Comparison of ENCODE assay signal across 25 mouse cellular contexts in the genomic region with DNA sequence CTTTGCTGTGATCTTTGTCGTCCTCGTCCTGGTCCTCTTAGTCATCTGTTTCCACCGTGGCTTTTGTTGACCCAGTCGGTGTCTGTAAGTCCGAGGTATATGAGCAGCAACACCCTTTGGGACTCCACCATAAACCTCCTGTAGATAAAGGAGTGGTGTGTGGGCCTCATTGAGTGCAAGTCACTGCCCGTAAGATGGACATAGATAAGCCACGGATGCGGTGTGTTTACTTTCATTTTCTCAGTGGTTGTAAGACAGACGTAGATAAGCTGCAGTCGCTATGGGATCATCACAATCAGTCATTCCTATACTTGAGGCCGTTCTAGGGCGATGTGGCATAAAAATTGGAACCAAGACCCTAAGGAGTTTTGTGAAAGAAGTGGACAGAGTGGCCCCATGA.
DNase-seq lines count a peak whose midpoint lies in the region; ATAC-seq and TF ChIP-seq lines count a peak whose summit lies in the region.
"Had no signal": no experiment of that assay in that cellular context is flagged by ENCODE, and none has a peak within 500 bp of the region (broad histone marks: within the 10 kb centered on the region; RNA-seq: fewer than 3 reads in every experiment).

No protein-coding gene starts in this region.

- no peaks in the 10 kb centered on the region for H3K36me3 ChIP-seq in G1E (replicated peaks)
- no peaks in the 10 kb centered on the region for H3K36me3 ChIP-seq in MEL (ENCODE audit: control insufficient read depth in 1 of 2, insufficient read depth in 2 of 2, low read length in 2 of 2)
- no peaks in the 10 kb centered on the region for H3K36me3 ChIP-seq in midbrain, embryonic 14.5 days (ENCODE audit: control insufficient read depth, insufficient read depth, low read length)
- H3K36me3 ChIP-seq in forebrain, embryonic 10.5 days (replicated peaks): no peaks in the 10 kb centered on the region

- H3K79me2 ChIP-seq in MEL (ENCODE audit: control insufficient read depth, insufficient read depth, low read length, poor library complexity): no peaks in the 10 kb centered on the region

- no peaks in the 10 kb centered on the region for H3K9me3 ChIP-seq in G1E (replicated peaks)
- H3K9me3 ChIP-seq in MEL (replicated peaks; ENCODE audit: insufficient read depth, low read length): no peaks in the 10 kb centered on the region
- no peaks in the 10 kb centered on the region; the same call in 1 of the 2 replicates for H3K9me3 ChIP-seq in midbrain, embryonic 14.5 days (ENCODE audit: control insufficient read depth, low read length)
- H3K9me3 ChIP-seq in forebrain, embryonic 10.5 days: peaks cover 51% of the 10 kb centered on the region

- TF ChIP-seq EP300 in MEL (IDR thresholded peaks at IDR 0.05; ENCODE audit: low read depth in 1 of 2, low read length in 2 of 2): no peak

- TF ChIP-seq CTCF in G1E (IDR thresholded peaks at IDR 0.05; ENCODE audit: low read depth, low read length) (no peak), MEL (IDR thresholded peaks at IDR 0.05 in 2 of 3, conservative IDR thresholded peaks at IDR 0.05 in 1 of 3; ENCODE audit: control insufficient read depth in 1 of 3, insufficient read depth in 1 of 3, low read depth in 2 of 3, low read length in 3 of 3, poor library complexity in 1 of 3, severe bottlenecking in 1 of 3) (no peak)

- H3K4me2 ChIP-seq in midbrain, embryonic 14.5 days (ENCODE audit: low read length): no peak overlapping the region

- peak; percentile 61 for DNase-seq in heart, adult 11 months
- DNase-seq in heart, postnatal 10 days: no peak
- DNase-seq in 416B (ENCODE audit: low read depth) (peak; percentile 37), G1E (ENCODE audit: low spot score) (no peak), MEL (ENCODE audit: low read depth, low spot score) (peak; percentile 16)
- no peak for DNase-seq in c-Kit-positive CD71-positive TER-119-positive erythroid progenitor cells, embryonic 14.5 days (ENCODE audit: low spot score)
- no peak for DNase-seq in midbrain, embryonic 14.5 days
- no peak for DNase-seq in forebrain, embryonic 10.5 days (ENCODE audit: extremely low spot score, low spot score)
- DNase-seq: adrenal gland, adult 2 months; adrenal gland, adult 8-10 months; adrenal gland, postnatal 10 days; adrenal gland, postnatal 14 days; adrenal gland, postnatal 25 days; adrenal gland, postnatal 36 days; B cell, adult 2 months; cerebellum, adult 11 months; cerebellum, adult 11-12 months; cerebellum, adult 18-20 months; cerebellum, adult 2 months; cerebellum, adult 8-10 months; cerebellum, adult 9-10 months had no signal

- no peak for TF ChIP-seq RAD21 in MEL (IDR thresholded peaks at IDR 0.05; ENCODE audit: low read depth, low read length)

- TF ChIP-seq POLR2A in MEL (IDR thresholded peaks at IDR 0.05; ENCODE audit: control insufficient read depth in 1 of 2, insufficient read depth in 1 of 2, low read depth in 1 of 2, low read length in 2 of 2, poor library complexity in 1 of 2): no peak

- WGBS in midbrain, embryonic 14.5 days: 95% methylated on average over 12 of the region's 12 CpGs
- WGBS in forebrain, embryonic 10.5 days: 94% methylated on average over 12 of the region's 12 CpGs

- H3K4me3 ChIP-seq in G1E (ENCODE audit: low read depth, low read length): peak overlapping the region; percentile 9; the same call in 1 of the 2 replicates
- no peak overlapping the region for H3K4me3 ChIP-seq in MEL (ENCODE audit: control insufficient read depth in 1 of 2, insufficient read depth in 1 of 2, low read depth in 2 of 2, low read length in 2 of 2)
- H3K4me3 ChIP-seq in midbrain, embryonic 14.5 days (replicated peaks; ENCODE audit: low read depth, low read length): no peak overlapping the region
- no peak overlapping the region for H3K4me3 ChIP-seq in forebrain, embryonic 10.5 days

- intact Hi-C loops in heart, postnatal 10 days (cut with DNase I): no loop called here

- H3K9ac ChIP-seq in MEL (ENCODE audit: control insufficient read depth, low read depth, low read length, poor library complexity, severe bottlenecking): no peak overlapping the region
- no peak overlapping the region for H3K9ac ChIP-seq in midbrain, embryonic 14.5 days (replicated peaks; ENCODE audit: low read length)

- no peak overlapping the region for H3K27ac ChIP-seq in MEL (ENCODE audit: control insufficient read depth, low read depth, low read length)
- H3K27ac ChIP-seq in midbrain, embryonic 14.5 days (replicated peaks; ENCODE audit: low read depth, low read length): no peak overlapping the region
- no peak overlapping the region for H3K27ac ChIP-seq in forebrain, embryonic 10.5 days

- H3K4me1 ChIP-seq in G1E (ENCODE audit: insufficient read depth, low read depth, low read length) (peaks cover 8% of the 10 kb centered on the region; the same call in 1 of the 2 replicates), MEL (ENCODE audit: control insufficient read depth in 1 of 2, insufficient read depth in 2 of 2, low read length in 2 of 2) (no peaks in the 10 kb centered on the region)
- H3K4me1 ChIP-seq in midbrain, embryonic 14.5 days (ENCODE audit: control insufficient read depth, insufficient read depth, low read length): no peaks in the 10 kb centered on the region
- H3K4me1 ChIP-seq in forebrain, embryonic 10.5 days: no peaks in the 10 kb centered on the region

- peak; percentile 60 for ATAC-seq in G1E (ENCODE audit: extremely low read depth, insufficient number of reproducible peaks, low FRiP score, poor library complexity, severe bottlenecking)
- ATAC-seq in midbrain, embryonic 14.5 days (ENCODE audit: low FRiP score, low TSS enrichment): no peak
- ATAC-seq: activated CD4-positive, CD25-positive, alpha-beta regulatory T cell, adult 4 months; CD4-positive, CD25-positive, alpha-beta regulatory T cell, adult 4 months; Patski had no signal

- no peaks in the 10 kb centered on the region for H3K27me3 ChIP-seq in G1E (ENCODE audit: insufficient read depth, low read length)
- no peaks in the 10 kb centered on the region for H3K27me3 ChIP-seq in MEL (ENCODE audit: control insufficient read depth in 1 of 2, insufficient read depth in 2 of 2, low read length in 2 of 2)
- H3K27me3 ChIP-seq in midbrain, embryonic 14.5 days (ENCODE audit: control insufficient read depth, insufficient read depth, low read length): no peaks in the 10 kb centered on the region
- no peaks in the 10 kb centered on the region for H3K27me3 ChIP-seq in forebrain, embryonic 10.5 days (ENCODE audit: poor library complexity, severe bottlenecking)
- H3K27me3 ChIP-seq: CH12.LX, Patski had no signal

TF ChIP-seq in MEL, 35 proteins besides CTCF, POLR2A, EP300 and RAD21:
- TF ChIP-seq UBTF (IDR thresholded peaks at IDR 0.05; ENCODE audit: borderline replicate concordance, insufficient read depth, low read depth, low read length) (no peak), RCOR1 (IDR thresholded peaks at IDR 0.05; ENCODE audit: low read depth, low read length) (no peak), JUND (IDR thresholded peaks at IDR 0.05; ENCODE audit: low read depth, low read length) (no peak), USF2 (IDR thresholded peaks at IDR 0.05; ENCODE audit: borderline replicate concordance in 1 of 2, insufficient read depth in 1 of 2, low read depth in 1 of 2, low read length in 2 of 2) (no peak), MAZ (IDR thresholded peaks at IDR 0.05; ENCODE audit: low read depth, low read length) (no peak), MAFK (IDR thresholded peaks at IDR 0.05; ENCODE audit: borderline replicate concordance, low read depth, low read length) (no peak), SMC3 (IDR thresholded peaks at IDR 0.05; ENCODE audit: low read depth, low read length) (no peak), NELFE (IDR thresholded peaks at IDR 0.05; ENCODE audit: low read depth, low read length) (no peak), ETS1 (IDR thresholded peaks at IDR 0.05; ENCODE audit: low read depth, low read length) (no peak), HCFC1 (IDR thresholded peaks at IDR 0.05; ENCODE audit: low read depth, low read length) (no peak), BHLHE40 (IDR thresholded peaks at IDR 0.05; ENCODE audit: borderline replicate concordance, low read depth, low read length) (no peak), TCF12 (IDR thresholded peaks at IDR 0.05; ENCODE audit: low read depth, low read length) (no peak), CHD1 (IDR thresholded peaks at IDR 0.05; ENCODE audit: low read depth, low read length) (no peak)

Comparison
In these comparisons a context has a peak if more than half of its experiments do, and no peak if none do; other contexts are left out.
1. DNase-seq: peak in heart, adult 11 months (single experiment), 416B (single experiment) and MEL (single experiment); none in heart, postnatal 10 days (0 of 2), G1E (single experiment), c-Kit-positive CD71-positive TER-119-positive erythroid progenitor cells, embryonic 14.5 days (single experiment), midbrain, embryonic 14.5 days (single experiment) and forebrain, embryonic 10.5 days (single experiment).